Mouse (Mus musculus) MEL (cell line): ENCODE measurements around the gene Abhd8.

Experiments
- CTCF ChIP-seq, 3 experiments: IDR thresholded peaks in 2 of 3; conservative IDR thresholded peaks in 1 of 3; 2 replicates each; pipeline ENCODE4 v1.5.1; 2011 to 2012; ENCODE audit warnings: low read length in 3 of 3, low read depth in 2 of 3, mild to moderate bottlenecking in 2 of 3, improper control_type of control experiment in 1 of 3, inconsistent platforms in 1 of 3, mixed read lengths in 1 of 3, moderate library complexity in 1 of 3; ENCODE audit not compliant: control insufficient read depth in 1 of 3, insufficient read depth in 1 of 3, poor library complexity in 1 of 3, severe bottlenecking in 1 of 3
- GATA1 ChIP-seq: IDR thresholded peaks from 2 replicates; pipeline ENCODE4 v1.6.1; 2011; ENCODE audit warnings: low read depth, low read length, improper control_type of control experiment
- POLR2A ChIP-seq, 2 experiments: IDR thresholded peaks; 2 replicates each; pipeline ENCODE4 v1.6.1; 2011 to 2012; ENCODE audit warnings: low read length in 2 of 2, mild to moderate bottlenecking in 2 of 2, control low read depth in 1 of 2, improper control_type of control experiment in 1 of 2, low read depth in 1 of 2, moderate library complexity in 1 of 2; ENCODE audit not compliant: control insufficient read depth in 1 of 2, insufficient read depth in 1 of 2, poor library complexity in 1 of 2
- POLR2AphosphoS2 ChIP-seq: IDR thresholded peaks from 2 replicates; pipeline ENCODE4 v1.6.1; 2011; ENCODE audit warnings: low read length, improper control_type of control experiment
- SIN3A ChIP-seq: IDR thresholded peaks from 2 replicates; pipeline ENCODE4 v1.6.1; 2012; ENCODE audit warnings: low read length, improper control_type of control experiment, inconsistent platforms
- TAL1 ChIP-seq: IDR thresholded peaks from 2 replicates; pipeline ENCODE4 v1.6.1; 2012; ENCODE audit warnings: mild to moderate bottlenecking, inconsistent platforms, low read length, moderate library complexity, mixed read lengths
- UBTF ChIP-seq: IDR thresholded peaks from 2 replicates; pipeline ENCODE4 v1.6.1; 2012; ENCODE audit warnings: low read depth, mild to moderate bottlenecking, inconsistent platforms, low read length, improper control_type of control experiment, moderate library complexity, borderline replicate concordance; ENCODE audit not compliant: insufficient read depth
- ZMIZ1 ChIP-seq: IDR thresholded peaks from 2 replicates; pipeline ENCODE4 v1.6.1; 2012; ENCODE audit warnings: low read depth, mild to moderate bottlenecking, inconsistent platforms, low read length, improper control_type of control experiment, moderate library complexity

- TF ChIP-seq GATA1: no peak
- no peak for TF ChIP-seq UBTF
- TF ChIP-seq TAL1: no peak
- TF ChIP-seq CTCF (IDR thresholded peaks at IDR 0.05 in 2 of 3, conservative IDR thresholded peaks at IDR 0.05 in 1 of 3; ENCODE audit: control insufficient read depth in 1 of 3, insufficient read depth in 1 of 3, low read depth in 2 of 3, low read length in 3 of 3, poor library complexity in 1 of 3, severe bottlenecking in 1 of 3): no peak
- TF ChIP-seq SIN3A: no peak
- TF ChIP-seq POLR2A (IDR thresholded peaks at IDR 0.05; ENCODE audit: control insufficient read depth in 1 of 2, insufficient read depth in 1 of 2, low read depth in 1 of 2, low read length in 2 of 2, poor library complexity in 1 of 2): no peak
- no peak for TF ChIP-seq POLR2AphosphoS2
- no peak for TF ChIP-seq ZMIZ1
These were observed 6.5 kb downstream of the Abhd8 start for GRCm38 (mm10) chr8:71456906-71457305.
